Mouse (Mus musculus): ENCODE measurements around the gene Rhbg. TPM values are rescaled to one million over a fixed set of nuclear protein-coding genes. Genes with fewer than 3 reads are reported as not detected.
A peak's percentile ranks its signal among the peaks of the same experiment; 100 is the strongest.

Gene Rhbg
- total RNA-seq, 2 experiments from 2014 or later: 2.2 to 3.8 TPM

DNA sequence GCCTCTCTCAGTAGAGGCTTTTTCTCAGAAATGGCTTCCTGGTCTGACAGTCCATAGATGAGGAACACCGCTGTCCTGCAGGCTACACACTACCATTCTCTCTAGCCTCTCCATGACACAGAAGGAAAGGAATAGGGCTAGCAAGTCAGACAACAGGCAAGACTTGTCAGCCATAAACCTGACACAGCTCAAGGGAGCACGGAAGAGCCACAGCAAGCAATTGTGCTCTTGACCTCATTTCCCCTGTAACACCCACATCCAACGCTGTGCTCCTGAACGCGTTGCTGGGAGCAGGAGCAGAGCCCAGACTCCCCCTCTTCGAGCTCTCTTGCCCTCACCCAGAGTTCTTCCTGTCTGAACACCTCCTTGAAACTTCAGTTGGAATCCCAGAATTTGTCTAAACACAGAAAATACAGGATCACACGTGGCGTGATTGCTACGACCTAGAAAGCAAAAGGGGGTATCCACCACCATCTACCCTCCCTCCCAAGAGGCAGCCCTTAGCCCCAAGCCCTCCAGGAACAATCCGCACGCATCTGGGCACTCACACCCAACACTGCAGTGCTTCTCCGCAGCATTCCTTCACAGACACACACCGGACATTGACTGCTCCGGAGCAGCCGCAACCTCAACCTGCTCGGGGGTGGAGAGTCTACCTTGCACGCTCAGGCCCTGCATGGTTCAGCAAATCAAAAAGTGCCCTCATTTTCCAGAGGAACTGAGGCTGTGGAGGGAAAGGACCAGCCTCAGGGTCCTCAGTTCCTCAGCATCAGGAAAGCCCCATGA, 24.1 kb downstream of the Rhbg start:
- no peak for DNase-seq (ENCODE audit: low spot score in 2 of 2)

DNA sequence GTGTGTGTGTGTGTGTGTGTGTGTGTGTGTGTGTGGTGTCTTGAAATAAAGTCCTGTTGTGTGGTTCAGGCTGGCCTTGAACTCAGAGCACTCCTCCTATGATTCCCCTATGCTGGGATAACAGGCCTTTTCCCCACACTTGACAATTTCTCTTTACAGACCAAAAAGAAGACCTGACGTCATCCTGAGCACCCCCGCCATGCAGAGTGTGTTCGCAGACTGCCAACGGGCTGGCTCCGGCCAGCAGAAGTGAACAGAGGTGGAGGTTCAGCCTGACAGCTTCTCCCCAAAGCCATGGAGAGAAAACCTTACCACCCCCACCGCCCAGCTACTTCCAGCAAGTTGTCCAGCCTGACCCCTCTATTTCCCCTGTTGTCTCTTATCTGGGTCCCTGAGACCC, 25.0 kb downstream of the Rhbg start:
- DNase-seq (ENCODE audit: low spot score in 2 of 2): no peak

DNA sequence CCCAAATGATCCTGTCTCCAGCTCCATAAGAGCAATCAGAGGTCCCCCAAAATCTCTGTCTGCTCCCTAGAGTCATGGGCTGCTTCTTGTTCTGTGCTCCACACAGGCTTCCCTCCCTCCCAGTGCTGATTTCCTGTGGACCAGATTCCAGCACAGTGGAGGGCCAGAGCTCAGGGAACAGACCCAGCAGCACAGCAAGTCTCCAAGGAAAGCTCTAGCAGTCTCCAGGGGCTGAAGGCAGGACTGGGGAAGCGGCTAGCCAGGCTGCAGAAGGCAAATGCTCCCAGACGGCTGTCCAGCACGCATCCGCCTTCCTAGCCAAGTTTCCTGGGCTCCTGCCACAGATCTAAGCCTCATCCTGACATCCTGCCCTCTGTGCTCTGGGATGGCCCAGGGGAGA, 25.6 kb downstream of the Rhbg start:
- no peak for DNase-seq (ENCODE audit: low spot score in 2 of 2)

DNA sequence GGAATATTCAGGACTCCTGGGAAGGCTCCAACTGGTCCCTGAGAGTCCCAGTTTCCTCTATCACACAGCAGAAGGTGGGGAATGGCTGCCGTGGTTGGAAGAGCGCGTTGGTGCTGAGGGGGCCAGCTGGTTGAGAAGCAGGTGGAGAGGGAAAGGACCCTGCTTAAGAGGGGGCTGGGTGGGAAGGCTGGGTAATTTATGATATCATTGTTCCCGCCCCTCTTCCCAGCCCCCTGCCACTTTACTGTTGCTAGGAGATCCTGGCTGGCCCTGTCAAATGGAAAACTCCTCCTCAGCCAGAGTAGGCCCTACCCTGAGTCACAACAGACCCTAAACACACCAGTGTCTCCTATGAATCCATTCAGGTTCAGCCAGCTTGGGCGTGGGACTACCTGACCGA, 26.5 kb downstream of the Rhbg start:
- no peak for DNase-seq (ENCODE audit: low spot score in 2 of 2)

DNA sequence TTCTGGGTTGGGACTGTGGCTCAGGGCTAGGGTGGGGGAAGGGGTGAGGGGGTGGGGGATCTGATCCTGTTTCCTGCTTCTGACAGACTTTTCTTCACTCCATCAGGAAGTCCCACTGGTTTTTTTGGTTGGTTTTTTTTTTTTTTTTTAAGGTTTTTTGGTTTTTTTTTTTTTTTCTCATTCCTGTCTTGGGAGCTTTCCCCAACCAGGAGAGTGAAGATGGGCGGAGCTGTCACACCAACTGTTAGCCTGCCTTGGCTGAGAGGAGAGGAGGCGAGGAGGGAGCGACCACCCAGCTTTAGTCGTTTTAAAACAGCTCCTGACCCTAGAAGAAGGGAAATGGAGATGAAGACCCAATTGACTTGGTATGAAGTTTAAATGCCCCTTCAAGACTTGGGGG, 27.2 kb downstream of the Rhbg start:
- DNase-seq (ENCODE audit: low spot score in 2 of 2): no peak

DNA sequence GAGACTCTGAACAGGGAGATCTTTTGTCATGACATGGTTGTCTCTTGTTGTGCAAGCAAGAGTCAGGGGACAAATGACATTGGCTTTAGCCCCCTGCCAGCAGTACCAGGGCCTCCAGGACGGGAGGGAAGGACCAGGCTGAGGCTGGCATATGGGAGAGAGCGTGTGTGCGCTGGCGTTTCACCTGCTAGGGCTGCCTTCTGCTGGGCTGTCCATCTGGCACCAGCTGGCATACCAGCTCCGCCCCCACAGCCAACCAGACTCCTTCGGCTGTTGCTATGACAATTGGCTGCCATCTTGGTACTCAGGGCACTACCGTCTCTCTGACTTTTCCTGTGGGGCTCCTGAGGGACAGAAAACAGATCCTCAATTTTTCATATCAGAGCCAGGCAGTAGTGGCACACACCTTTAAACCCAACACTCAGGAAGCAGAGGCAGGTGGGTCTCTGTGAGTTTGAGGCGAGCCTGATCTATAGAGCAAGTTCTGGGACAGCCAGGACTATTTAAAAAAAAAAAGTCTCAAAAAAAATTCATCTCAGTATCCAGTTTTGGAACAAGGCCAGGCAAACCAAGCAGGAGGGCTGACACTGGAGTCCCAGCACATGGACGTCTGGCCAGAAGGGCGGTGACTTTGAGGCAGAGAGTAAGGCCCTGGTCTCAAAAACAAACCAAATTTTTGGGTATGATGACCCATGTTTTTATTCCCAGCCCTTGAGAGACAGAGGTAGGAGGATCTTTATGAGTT, 28.2 kb downstream of the Rhbg start:
- no peak for DNase-seq (ENCODE audit: low spot score in 2 of 2)

DNA sequence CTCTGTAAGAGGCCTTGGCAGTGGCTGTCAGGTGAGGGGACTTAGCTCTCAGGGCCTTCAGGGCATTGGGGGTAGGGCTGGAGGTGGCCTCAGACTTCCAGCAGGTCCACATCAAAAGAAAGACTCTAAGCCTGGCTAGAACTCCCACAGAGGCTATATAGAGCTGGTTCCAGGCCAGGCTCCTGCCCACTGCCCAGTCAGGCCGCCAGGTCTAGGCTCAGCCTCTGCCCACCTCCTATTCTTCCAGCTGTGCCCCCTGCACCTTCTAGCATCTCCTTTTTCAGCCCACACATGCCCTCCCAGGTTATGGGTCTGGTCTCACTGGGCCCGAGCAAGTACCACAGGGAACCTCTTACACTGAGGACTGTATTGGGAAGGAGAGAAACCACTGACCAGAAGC, 29.6 kb downstream of the Rhbg start:
- no peak for DNase-seq (ENCODE audit: low spot score in 2 of 2)

DNA sequence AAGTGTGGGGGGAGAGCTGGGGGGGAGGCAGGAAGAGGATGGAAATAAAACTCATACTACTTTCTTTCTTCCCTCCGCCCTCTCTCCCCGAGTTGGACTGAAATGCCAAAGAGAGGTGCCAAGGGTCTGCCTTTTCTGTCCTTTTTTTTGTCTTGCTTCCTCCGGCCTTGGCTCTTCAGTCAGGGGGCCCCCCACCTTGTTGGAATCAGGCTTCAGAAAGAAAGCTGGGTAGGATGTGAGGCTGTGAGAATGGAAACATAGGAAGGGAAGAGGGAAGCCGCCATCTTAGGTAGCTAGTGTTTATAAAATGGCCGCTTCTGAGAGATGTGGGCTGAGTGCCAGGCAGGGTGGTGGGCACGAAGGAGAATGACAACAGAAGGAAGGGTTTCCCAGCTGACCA, 32.1 kb downstream of the Rhbg start:
- no peak for DNase-seq (ENCODE audit: low spot score in 2 of 2)

DNA sequence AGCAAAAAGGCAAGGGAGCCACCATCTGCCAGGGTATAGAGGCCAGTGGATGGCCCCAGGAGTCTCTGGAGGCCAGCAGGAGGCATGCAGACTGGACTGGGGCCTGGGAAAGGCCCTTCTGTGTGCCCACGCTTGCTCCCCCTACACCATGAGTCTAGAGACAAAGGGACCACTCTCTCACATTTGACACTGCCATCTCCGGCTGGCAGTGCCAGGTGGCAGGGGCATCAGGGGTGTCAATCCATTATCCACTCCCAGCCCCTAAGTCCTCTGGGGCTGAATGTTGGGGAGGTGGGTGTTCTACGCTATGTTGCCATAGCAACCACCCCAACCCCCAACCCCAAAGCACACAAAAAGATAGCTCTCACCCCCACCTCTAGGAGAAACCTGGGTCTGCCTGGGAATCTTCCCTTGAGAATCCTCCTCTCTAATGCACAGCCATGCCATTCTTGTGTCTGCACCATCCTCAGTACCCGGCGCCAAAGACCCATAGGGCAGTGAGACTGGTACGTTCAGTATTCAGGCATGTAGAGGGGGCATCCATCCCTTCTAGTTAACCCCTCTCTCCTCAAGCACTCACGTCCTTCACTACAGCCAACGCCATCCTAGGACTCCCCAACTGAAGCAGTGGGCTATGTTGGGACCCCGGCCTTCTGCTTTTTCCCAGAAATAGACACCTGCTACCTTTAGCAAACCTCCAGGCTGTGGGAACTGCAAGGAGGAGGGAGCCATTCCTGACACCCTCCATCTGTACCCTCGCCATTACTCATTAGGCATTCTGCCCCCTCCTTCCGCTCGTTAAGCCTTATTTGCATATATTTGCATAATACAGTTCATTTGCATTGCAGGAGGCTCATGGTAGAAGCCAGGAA, 32.8 kb downstream of the Rhbg start:
- DNase-seq (ENCODE audit: low spot score in 2 of 2): no peak

DNA sequence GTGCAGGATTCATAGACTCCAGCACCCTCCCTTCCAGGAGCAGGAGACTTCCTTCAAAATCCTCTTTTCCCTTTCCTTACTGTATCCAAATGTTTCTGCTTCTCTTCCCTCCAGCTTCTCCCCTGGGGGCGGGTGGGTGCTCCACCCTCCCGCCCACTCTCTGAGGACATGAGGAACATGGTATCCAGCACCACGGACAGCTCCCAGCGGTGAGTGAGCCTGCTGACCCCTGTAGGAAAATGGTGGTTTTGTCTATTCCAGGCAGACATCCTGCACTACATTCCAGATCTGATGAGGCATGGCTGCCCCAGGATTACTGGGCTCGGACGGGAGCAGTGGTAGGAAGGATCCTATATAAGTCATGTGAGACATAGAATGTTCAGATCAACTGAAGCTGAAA, 33.7 kb downstream of the Rhbg start:
- DNase-seq (ENCODE audit: low spot score in 2 of 2): peak; percentile 43 to 69

DNA sequence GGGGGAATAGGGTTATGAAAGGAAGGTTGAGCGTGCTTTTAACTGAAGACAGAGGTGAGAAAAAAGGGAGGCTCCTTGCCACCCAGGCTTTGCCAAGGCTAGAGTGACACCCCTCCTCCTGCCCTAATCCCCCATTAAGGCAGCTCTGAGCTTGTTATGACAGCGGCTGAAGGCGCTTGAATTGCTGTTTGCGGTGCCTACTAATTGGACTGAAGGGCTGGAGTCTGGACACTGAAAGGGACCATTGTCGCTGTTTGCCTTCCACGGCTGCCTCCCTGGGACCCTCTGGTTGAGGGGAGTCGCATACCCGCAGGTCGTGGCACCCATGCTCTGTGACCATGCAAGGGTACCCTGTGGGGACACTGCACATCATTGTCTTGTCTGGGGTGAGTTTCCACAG, 34.6 kb downstream of the Rhbg start:
- DNase-seq (ENCODE audit: low spot score in 2 of 2): no peak

DNA sequence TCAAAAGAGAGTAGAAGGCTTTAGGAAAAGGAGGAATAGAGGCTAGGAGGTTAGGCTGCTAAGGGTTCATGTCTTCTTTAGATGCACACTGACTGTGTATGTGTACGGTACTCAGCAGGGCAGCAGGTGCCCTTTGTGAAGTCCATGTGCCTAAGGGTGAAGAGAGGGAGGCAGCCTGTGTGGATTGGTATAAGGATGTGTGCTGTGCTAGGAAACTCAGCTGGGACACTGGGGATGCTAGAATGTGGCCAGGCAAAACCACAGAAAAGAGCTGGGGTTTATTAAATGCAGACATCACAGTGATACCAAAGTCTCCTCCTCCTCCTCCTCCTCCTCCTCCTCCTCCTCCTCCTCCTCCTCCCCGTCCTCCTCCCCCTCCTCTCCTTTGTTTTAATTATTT, 36.8 kb downstream of the Rhbg start:
- no peak for DNase-seq (ENCODE audit: low spot score in 2 of 2)

DNA sequence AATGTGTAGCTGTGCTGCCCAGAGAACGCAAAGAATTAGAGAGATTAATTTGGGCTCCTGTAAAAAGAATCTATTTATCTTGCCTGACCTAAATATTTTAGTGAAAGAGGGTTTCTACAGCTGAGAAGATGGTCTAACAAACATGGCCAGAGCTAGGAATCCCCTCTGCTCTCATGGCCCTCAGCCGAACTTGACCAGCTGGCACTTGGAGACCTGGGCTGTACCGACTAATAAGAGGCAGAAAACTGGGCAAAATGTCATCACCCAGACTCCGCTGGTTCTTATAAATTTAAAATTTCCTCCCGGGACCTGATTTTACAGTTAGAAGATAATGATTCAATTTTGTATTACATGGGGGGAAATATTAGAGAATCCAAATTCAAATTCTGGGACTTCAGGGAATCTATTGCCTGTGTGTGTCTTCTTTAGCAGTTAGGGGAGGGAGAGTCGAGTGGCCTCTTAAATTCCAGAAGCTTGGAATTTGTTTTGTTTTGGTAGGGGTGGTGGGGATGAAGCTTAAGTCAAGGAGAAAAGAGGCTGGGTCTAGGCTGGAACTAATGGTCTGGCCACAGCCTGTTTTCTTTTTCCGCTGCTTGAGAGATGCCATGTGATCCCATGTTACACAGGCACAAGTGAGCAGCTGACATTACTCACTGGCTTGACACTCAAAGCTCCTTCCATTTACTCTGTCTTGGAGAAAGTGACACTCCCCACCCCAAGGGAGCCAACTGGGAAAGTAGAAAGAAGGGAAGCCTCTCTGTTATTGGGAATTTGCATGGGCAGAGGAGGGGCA, 37.8 kb downstream of the Rhbg start:
- no peak for DNase-seq (ENCODE audit: low spot score in 2 of 2)

DNA sequence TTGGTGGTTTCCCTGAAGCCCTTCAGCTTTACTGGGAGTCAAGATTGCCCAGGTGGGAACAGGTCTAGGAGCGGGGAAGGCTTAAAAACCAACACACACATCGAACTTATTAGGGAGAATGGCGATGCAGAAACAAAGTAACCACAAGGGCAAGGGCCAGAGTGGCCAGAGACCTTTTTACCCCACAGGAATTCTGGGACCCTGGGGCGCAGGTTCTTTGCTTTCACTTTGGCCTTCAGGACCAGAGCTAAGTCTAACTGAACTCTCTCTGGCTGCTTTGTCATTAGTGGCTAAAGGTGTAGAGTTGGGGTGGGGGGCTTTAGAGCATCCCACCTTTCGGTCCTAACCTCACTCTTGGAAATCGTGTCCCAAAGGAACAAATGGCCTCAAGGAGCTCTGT, 38.4 kb downstream of the Rhbg start:
- DNase-seq (ENCODE audit: low spot score in 2 of 2): no peak

DNA sequence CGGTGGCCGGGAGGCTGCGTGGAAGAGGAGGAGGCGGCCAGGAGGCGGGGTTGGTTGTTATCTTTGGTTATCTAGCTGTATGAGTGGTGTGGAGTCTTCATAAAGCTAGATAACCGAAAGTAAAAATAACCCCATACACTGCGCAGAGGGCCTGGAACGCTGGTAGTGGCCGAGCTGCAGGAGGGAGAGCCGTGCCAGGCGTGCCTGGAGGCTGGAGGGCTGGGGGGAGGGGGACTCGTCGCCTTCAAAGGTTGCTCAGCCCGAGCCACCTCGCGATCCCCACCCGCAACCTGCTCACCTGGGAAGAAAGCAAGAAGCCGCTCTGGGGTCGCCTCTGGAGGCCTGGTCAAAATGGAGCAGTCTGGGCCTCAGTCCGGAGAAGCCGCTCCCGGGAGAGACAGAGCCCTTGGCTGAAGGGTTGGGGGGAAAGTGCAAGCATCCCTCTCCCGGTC, 38.9 kb downstream of the Rhbg start:
- DNase-seq (ENCODE audit: low spot score in 2 of 2): no peak

DNA sequence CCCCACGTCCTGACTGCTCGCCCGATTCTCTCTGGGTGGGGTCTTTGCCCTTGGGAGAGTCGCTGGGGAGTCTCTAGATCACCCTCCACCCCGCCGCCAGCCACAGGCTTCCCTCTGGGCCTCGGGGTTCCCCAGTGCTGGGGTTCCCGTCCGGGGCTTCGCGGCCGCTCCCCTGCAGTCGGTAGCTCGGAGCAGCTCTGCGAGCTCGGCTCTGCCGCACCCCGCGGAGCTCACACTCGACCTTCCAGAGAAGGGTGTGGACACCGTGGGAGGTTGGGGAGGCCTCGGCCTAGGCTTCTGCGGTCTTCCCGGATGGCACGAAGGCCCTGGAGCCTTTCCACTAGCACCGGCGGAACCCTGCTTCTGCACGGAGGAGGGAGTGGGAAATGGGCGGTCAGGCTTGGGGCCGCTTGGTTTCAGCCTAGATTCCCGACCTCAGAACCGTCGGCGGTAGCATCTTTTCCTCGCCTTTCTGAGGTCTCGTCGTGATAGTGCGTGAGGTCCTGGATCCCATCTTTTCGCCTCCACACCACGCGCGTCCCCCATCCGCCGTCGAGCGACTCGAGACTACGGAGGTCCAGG, 39.4 kb downstream of the Rhbg start:
- no peak for DNase-seq (ENCODE audit: low spot score in 2 of 2)

DNA sequence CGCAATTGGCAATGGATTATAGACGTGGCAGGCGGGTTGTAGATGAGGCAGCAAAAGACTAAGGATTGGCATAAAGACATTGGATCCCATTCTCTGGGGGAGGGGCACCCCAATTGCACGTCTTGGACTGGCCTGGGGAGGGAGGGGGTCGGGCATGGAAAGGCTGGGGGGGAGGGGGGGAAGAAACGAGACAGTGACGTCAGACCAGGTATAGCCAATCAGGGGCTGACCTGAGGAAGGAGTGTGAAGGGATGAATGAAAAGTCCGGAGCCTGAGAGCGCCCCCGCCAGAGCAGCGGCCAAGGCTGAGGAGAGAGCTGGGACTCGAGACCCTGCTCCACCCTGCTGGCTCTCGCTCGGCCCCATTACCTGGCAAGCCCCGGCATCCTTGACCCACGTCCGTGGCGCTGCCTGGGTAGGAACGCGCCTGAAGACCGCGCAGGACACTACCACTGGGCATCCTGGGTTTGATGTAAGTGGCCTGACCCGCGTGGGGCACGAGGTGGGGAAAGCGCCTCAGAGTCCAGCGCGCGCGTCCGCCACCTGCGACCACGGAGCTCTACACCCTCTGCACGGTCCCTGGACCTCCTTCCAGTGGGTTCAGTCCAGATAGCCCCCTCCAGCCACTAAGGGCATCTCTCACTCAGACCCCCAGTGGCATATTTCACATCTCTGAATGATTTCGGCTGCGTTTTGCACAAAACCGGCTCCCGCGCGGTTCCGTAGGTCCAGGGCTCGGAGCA, 40.1 kb downstream of the Rhbg start:
- no peak for DNase-seq (ENCODE audit: low spot score in 2 of 2)

DNA sequence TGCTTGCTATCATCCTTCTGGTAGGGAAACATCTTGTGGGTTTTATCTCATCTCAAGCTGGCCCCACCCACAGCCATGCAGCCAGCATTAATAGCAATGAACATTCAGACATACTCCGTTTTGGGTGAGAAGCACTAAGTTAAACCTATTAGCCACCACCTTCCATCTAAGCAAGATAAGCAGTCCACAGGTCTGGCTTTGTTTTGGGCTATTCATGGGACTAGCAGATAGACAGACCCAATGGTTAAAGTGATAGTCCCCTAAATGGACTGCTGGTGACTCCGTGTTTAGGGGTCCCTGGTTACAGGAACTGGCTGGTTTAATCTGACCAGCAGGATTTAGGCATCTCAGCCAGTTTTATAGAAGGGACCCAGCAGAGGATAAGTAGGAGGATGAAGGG, 41.5 kb downstream of the Rhbg start:
- DNase-seq (ENCODE audit: low spot score in 2 of 2): no peak

DNA sequence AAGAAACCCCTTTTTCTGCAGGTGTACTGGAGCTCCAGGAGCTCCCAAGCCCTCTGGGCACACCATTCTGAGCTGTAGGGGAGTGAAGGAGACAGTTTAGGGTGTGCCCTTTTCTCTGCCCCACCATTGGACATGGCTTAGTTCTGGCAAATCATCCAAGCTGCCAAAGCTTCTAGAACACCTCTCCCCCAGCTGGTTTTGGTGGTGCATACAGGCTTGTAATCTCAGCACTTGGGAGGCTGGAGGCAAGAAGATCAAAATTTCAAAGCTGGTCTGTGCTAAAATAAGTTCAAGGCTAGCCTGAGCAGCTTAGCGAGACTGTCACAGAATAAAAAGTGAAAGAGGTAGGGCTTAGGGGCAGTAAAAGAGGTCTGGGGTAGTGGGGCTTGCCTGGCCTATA, 42.2 kb downstream of the Rhbg start:
- no peak for DNase-seq (ENCODE audit: low spot score in 2 of 2)

DNA sequence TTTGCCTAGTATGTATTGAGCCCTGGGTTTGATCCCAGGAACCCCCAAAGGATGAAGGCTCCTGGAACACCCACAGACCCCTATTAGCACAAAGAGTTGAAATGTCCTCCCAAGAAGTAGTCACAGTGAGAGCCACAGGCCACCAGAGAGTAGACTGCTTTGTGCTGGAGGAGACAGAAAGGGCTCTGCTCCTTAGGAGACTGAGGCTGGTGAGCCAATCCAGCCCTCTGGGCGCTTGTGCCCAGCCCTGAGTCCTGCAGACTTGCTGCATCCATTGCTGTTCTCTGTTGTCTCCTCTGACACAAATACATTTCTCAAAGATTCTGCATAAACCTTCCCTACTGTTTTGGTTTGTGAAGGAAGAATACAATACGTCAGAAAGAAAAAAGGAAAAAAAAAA, 43.6 kb downstream of the Rhbg start:
- DNase-seq (ENCODE audit: low spot score in 2 of 2): no peak
